Mouse (Mus musculus) MEL (cell line): ENCODE measurements around the gene Sox10. TPM values are rescaled to one million over a fixed set of nuclear protein-coding genes. Genes with fewer than 3 reads are reported as not detected.

Experiments used
- DNase-seq: peaks from one replicate; pipeline ENCODE4 v3.0.0; 2011; ENCODE audit warnings: low read depth, low spot score
- H3K27ac ChIP-seq: 2 replicates; pipeline ENCODE4 v1.5.1; 2012; ENCODE audit warnings: low read depth, mild to moderate bottlenecking, control low read depth, low read length, moderate library complexity; ENCODE audit not compliant: control insufficient read depth
- H3K27me3 ChIP-seq, 2 experiments: fragments of 150-350 bp in 1 of 2; sonication (generic) in 1 of 2; 2 replicates each; pipeline ENCODE4 v1.6.1; 2012; ENCODE audit warnings: low read length in 2 of 2, mild to moderate bottlenecking in 2 of 2, improper control_type of control experiment in 1 of 2, moderate library complexity in 1 of 2; ENCODE audit not compliant: insufficient read depth in 2 of 2, control insufficient read depth in 1 of 2
- H3K36me3 ChIP-seq, 2 experiments: 2 replicates each; pipeline ENCODE4 v1.6.1; 2012 to 2014; ENCODE audit warnings: low read length in 2 of 2, improper control_type of control experiment in 1 of 2, inconsistent platforms in 1 of 2, mild to moderate bottlenecking in 1 of 2; ENCODE audit not compliant: insufficient read depth in 2 of 2, control insufficient read depth in 1 of 2
- H3K4me1 ChIP-seq, 2 experiments: fragments of 150-350 bp in 1 of 2; sonication (generic) in 1 of 2; 2 replicates each; pipeline ENCODE4 v1.6.1; 2012; ENCODE audit warnings: low read length in 2 of 2, improper control_type of control experiment in 1 of 2, mild to moderate bottlenecking in 1 of 2; ENCODE audit not compliant: insufficient read depth in 2 of 2, control insufficient read depth in 1 of 2
- H3K4me3 ChIP-seq, 2 experiments: fragments of 150-350 bp in 1 of 2; sonication (generic) in 1 of 2; 2 replicates each; pipeline ENCODE4 v1.5.1; 2012; ENCODE audit warnings: low read depth in 2 of 2, low read length in 2 of 2, mild to moderate bottlenecking in 2 of 2, moderate library complexity in 2 of 2, control low read depth in 1 of 2, improper control_type of control experiment in 1 of 2; ENCODE audit not compliant: control insufficient read depth in 1 of 2, insufficient read depth in 1 of 2
- H3K79me2 ChIP-seq: 2 replicates; pipeline ENCODE4 v1.6.1; 2012; ENCODE audit warnings: mild to moderate bottlenecking, low read length, moderate library complexity; ENCODE audit not compliant: control insufficient read depth, poor library complexity, insufficient read depth
- H3K9ac ChIP-seq: 2 replicates; pipeline ENCODE4 v1.6.1; 2012; ENCODE audit warnings: low read depth, mild to moderate bottlenecking, control low read depth, low read length, moderate library complexity; ENCODE audit not compliant: control insufficient read depth, poor library complexity, severe bottlenecking
- H3K9me3 ChIP-seq: fragments of 150-350 bp; sonication (generic); replicated peaks from 2 replicates; pipeline ENCODE4 v1.6.1; 2012; ENCODE audit warnings: mild to moderate bottlenecking, low read length, improper control_type of control experiment, moderate library complexity; ENCODE audit not compliant: insufficient read depth
- BHLHE40 ChIP-seq: IDR thresholded peaks from 2 replicates; pipeline ENCODE4 v1.6.1; 2012; ENCODE audit warnings: low read depth, mild to moderate bottlenecking, inconsistent platforms, low read length, improper control_type of control experiment, borderline replicate concordance
- CHD2 ChIP-seq: IDR thresholded peaks from 2 replicates; pipeline ENCODE4 v1.6.1; 2011; ENCODE audit warnings: low read length, improper control_type of control experiment
- CTCF ChIP-seq, 3 experiments: IDR thresholded peaks in 2 of 3; conservative IDR thresholded peaks in 1 of 3; 2 replicates each; pipeline ENCODE4 v1.5.1; 2011 to 2012; ENCODE audit warnings: low read length in 3 of 3, low read depth in 2 of 3, mild to moderate bottlenecking in 2 of 3, improper control_type of control experiment in 1 of 3, inconsistent platforms in 1 of 3, mixed read lengths in 1 of 3, moderate library complexity in 1 of 3; ENCODE audit not compliant: control insufficient read depth in 1 of 3, insufficient read depth in 1 of 3, poor library complexity in 1 of 3, severe bottlenecking in 1 of 3
- ELF1 ChIP-seq: IDR thresholded peaks from 2 replicates; pipeline ENCODE4 v1.6.1; 2014; ENCODE audit warnings: low read depth, mild to moderate bottlenecking, inconsistent platforms, low read length, improper control_type of control experiment, moderate library complexity
- ETS1 ChIP-seq: IDR thresholded peaks from 2 replicates; pipeline ENCODE4 v1.6.1; 2012; ENCODE audit warnings: low read depth, mild to moderate bottlenecking, inconsistent platforms, low read length, improper control_type of control experiment, moderate library complexity
- GABPA ChIP-seq: IDR thresholded peaks from 2 replicates; pipeline ENCODE4 v1.6.1; 2012; ENCODE audit warnings: low read depth, mild to moderate bottlenecking, inconsistent platforms, low read length, improper control_type of control experiment, moderate library complexity
- GATA1 ChIP-seq: IDR thresholded peaks from 2 replicates; pipeline ENCODE4 v1.6.1; 2011; ENCODE audit warnings: low read depth, low read length, improper control_type of control experiment
- MAX ChIP-seq: IDR thresholded peaks from 2 replicates; pipeline ENCODE4 v1.6.1; 2011; ENCODE audit warnings: low read length, improper control_type of control experiment
- MXI1 ChIP-seq: IDR thresholded peaks from 2 replicates; pipeline ENCODE4 v1.6.1; 2011; ENCODE audit warnings: mild to moderate bottlenecking, low read depth, low read length, improper control_type of control experiment
- NRF1 ChIP-seq: IDR thresholded peaks from 2 replicates; pipeline ENCODE4 v1.6.1; 2014; ENCODE audit warnings: low read depth, mild to moderate bottlenecking, inconsistent platforms, low read length, improper control_type of control experiment, moderate library complexity; ENCODE audit not compliant: poor library complexity, insufficient read depth, severe bottlenecking
- POLR2AphosphoS2 ChIP-seq: IDR thresholded peaks from 2 replicates; pipeline ENCODE4 v1.6.1; 2011; ENCODE audit warnings: low read length, improper control_type of control experiment
- RAD21 ChIP-seq: IDR thresholded peaks from 2 replicates; pipeline ENCODE4 v1.6.1; 2011; ENCODE audit warnings: mild to moderate bottlenecking, low read depth, low read length, improper control_type of control experiment
- RCOR1 ChIP-seq: IDR thresholded peaks from 2 replicates; pipeline ENCODE4 v1.6.1; 2012; ENCODE audit warnings: low read depth, mild to moderate bottlenecking, inconsistent platforms, low read length, improper control_type of control experiment
- SMC3 ChIP-seq: IDR thresholded peaks from 2 replicates; pipeline ENCODE4 v1.6.1; 2011; ENCODE audit warnings: low read depth, low read length, improper control_type of control experiment
- UBTF ChIP-seq: IDR thresholded peaks from 2 replicates; pipeline ENCODE4 v1.6.1; 2012; ENCODE audit warnings: low read depth, mild to moderate bottlenecking, inconsistent platforms, low read length, improper control_type of control experiment, moderate library complexity, borderline replicate concordance; ENCODE audit not compliant: insufficient read depth
- USF1 ChIP-seq: IDR thresholded peaks from 2 replicates; pipeline ENCODE4 v1.6.1; 2014; ENCODE audit warnings: low read depth, mild to moderate bottlenecking, inconsistent platforms, low read length, improper control_type of control experiment, moderate library complexity
- USF2 ChIP-seq, 2 experiments: IDR thresholded peaks; 2 replicates each; pipeline ENCODE4 v1.6.1; 2011 to 2012; ENCODE audit warnings: improper control_type of control experiment in 2 of 2, low read length in 2 of 2, borderline replicate concordance in 1 of 2, inconsistent platforms in 1 of 2, low read depth in 1 of 2, mild to moderate bottlenecking in 1 of 2; ENCODE audit not compliant: insufficient read depth in 1 of 2
- ZKSCAN1 ChIP-seq: IDR thresholded peaks from 2 replicates; pipeline ENCODE4 v1.6.1; 2012; ENCODE audit warnings: low read depth, mild to moderate bottlenecking, inconsistent platforms, low read length, improper control_type of control experiment, moderate library complexity
- polyA plus RNA-seq, 2 experiments: library from polyadenylated mRNA; stranded (reverse) in 1 of 2; unstranded in 1 of 2; fragments of >175 nt in 1 of 2; fragments of >200 nt in 1 of 2; gene quantifications; 2 replicates each; pipeline versions ENCODE4 v1.2.1 to v1.2.4; 2012; ENCODE audit warnings: low replicate concordance in 2 of 2, low read depth in 1 of 2; ENCODE audit not compliant: insufficient read length in 2 of 2, insufficient read depth in 1 of 2, missing spikeins in 1 of 2
- total RNA-seq: library from RNA; depleted of rRNA; stranded (reverse); fragments of 300-350 nt; gene quantifications from 2 replicates; pipeline ENCODE4 v1.2.3, GENCODE M21; 2012

The Sox10 gene
- total and polyA plus RNA-seq, 3 experiments = not detected

DNA sequence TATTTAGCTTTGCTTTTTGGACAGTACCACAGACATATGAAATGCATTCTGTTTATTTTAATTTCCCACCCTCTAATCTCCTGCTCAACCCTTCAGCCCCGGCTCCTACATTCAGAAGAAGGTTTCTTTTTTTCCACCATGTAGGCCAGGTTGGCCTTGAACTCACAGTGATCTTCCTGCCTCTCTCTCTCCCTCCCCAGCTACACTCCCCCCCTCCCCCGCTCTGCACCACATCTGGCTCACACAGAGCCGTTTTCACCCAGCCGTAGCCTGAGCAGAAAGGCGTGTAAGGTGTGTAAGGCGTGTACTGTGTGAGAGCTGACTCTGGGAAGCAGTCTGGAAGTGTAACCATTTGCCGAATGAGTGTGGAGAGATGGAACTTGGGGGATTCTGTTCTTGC lies 35.7 kb downstream of the Sox10 start:
- H3K4me1 ChIP-seq = no peaks in the 10 kb centered on the region
- DNase-seq = no peak
- H3K27ac ChIP-seq = no peak overlapping the region
- H3K36me3 ChIP-seq = peaks cover 0 to 3% of the 10 kb centered on the region in 2 experiments; a peak in 1 of 4 replicates
- H3K4me3 ChIP-seq = no peak overlapping the region
- no peak overlapping the region for H3K9ac ChIP-seq
- TF ChIP-seq RCOR1 = no peak
- TF ChIP-seq ELF1 = no peak
- no peak for TF ChIP-seq UBTF
- no peak for TF ChIP-seq MAX
- TF ChIP-seq CTCF (IDR thresholded peaks at IDR 0.05 in 2 of 3, conservative IDR thresholded peaks at IDR 0.05 in 1 of 3; ENCODE audit: control insufficient read depth in 1 of 3, insufficient read depth in 1 of 3, low read depth in 2 of 3, low read length in 3 of 3, poor library complexity in 1 of 3, severe bottlenecking in 1 of 3) = no peak
- TF ChIP-seq GATA1 = no peak
- TF ChIP-seq NRF1 = no peak
- TF ChIP-seq USF2 (IDR thresholded peaks at IDR 0.05; ENCODE audit: borderline replicate concordance in 1 of 2, insufficient read depth in 1 of 2, low read depth in 1 of 2, low read length in 2 of 2) = no peak
- no peak for TF ChIP-seq USF1
- H3K27me3 ChIP-seq = no peaks in the 10 kb centered on the region
- H3K79me2 ChIP-seq = no peaks in the 10 kb centered on the region
- no peaks in the 10 kb centered on the region for H3K9me3 ChIP-seq

DNA sequence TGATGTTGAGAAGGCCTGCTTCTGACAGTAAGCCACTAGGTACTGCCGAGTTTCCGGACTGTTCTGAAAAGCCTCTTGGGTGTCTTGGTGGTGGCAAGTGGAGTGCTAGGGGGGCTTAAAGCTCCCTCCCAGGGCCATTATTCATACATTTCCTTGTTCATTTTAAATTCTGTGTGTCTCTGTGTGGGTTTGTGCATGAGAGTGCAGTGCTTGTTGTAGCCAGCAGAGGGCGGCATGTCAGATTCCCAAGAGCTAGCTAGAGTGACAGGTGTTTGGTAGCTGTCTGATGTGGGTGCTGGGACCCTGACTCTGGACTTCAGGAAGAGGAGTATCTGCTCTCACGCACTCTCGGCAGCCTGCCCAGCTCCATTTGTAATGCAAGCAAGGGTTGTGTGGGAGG lies 36.8 kb downstream of the Sox10 start:
- Histone ChIP-seq H3K27ac (no peak overlapping the region), H3K27me3 (no peaks in the 10 kb centered on the region)
- no peak for TF ChIP-seq UBTF
- no peak for TF ChIP-seq MAX
- TF ChIP-seq MXI1 = no peak
- no peak for TF ChIP-seq BHLHE40
- TF ChIP-seq ZKSCAN1 = no peak
- TF ChIP-seq SMC3 = peak; percentile 24; the same call in 1 of the 2 replicates
- no peak for TF ChIP-seq ETS1
- no peak for TF ChIP-seq POLR2AphosphoS2
- TF ChIP-seq USF2 (IDR thresholded peaks at IDR 0.05; ENCODE audit: borderline replicate concordance in 1 of 2, insufficient read depth in 1 of 2, low read depth in 1 of 2, low read length in 2 of 2) = no peak
- TF ChIP-seq CHD2 = no peak
- TF ChIP-seq CTCF (IDR thresholded peaks at IDR 0.05 in 2 of 3, conservative IDR thresholded peaks at IDR 0.05 in 1 of 3; ENCODE audit: control insufficient read depth in 1 of 3, insufficient read depth in 1 of 3, low read depth in 2 of 3, low read length in 3 of 3, poor library complexity in 1 of 3, severe bottlenecking in 1 of 3) = peak; percentile 59 to 73 (median 71)
- TF ChIP-seq RAD21 = no peak
- TF ChIP-seq GABPA = no peak
- TF ChIP-seq ELF1 = no peak
- TF ChIP-seq, all 39 proteins: peak for 2
- no peaks in the 10 kb centered on the region for H3K9me3 ChIP-seq
- DNase-seq = peak; percentile 52
- H3K36me3 ChIP-seq = peaks cover 0 to 3% of the 10 kb centered on the region in 2 experiments; a peak in 1 of 4 replicates
- H3K79me2 ChIP-seq = no peaks in the 10 kb centered on the region
- H3K4me1 ChIP-seq = no peaks in the 10 kb centered on the region
- no peak overlapping the region for H3K4me3 ChIP-seq
- H3K9ac ChIP-seq = no peak overlapping the region
